Mouse (Mus musculus): Measurements from ENCODE around the gene Olfr796.

DNA sequence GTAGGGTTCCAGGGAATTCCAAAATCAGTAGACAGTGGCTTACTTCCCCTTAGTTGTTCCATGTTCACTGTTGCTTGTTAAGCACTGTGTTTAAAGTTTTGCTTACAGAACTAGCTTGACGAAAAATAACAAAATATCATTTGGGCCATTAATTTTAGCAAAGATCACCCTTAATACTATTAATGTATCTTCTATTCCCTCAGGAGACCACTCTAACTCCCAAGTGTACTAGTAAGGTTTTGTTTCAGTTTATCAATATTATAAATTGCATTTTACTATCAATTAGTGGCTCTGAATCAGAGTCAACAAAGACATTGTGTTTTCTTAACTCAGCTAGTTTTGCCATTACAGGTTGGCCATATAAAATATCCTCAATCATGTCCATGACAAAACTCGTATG, 45.0 kb downstream of the Olfr796 start, which contains the start of gene Olfr794:
- TF ChIP-seq GATA1 (IDR thresholded peaks at IDR 0.05; ENCODE audit: borderline replicate concordance, low read length) = no peak
- TF ChIP-seq FLI1 (IDR thresholded peaks at IDR 0.05; ENCODE audit: low read length) = no peak

Measured in megakaryocyte, embryonic 14.5 days (primary cell).